Mouse (Mus musculus) midbrain, postnatal 0 days (tissue): ENCODE results near the gene Hoxa11. TPM values are rescaled to one million over a fixed set of nuclear protein-coding genes. Genes with fewer than 3 reads are reported as not detected.

Source experiments
- ATAC-seq: fragments of 200-750 bp; cut with Nextera tagmentation; 2 replicates; pipeline ENCODE4 v1.8.0; 2017; ENCODE audit warnings: moderate number of reproducible peaks, mild to moderate bottlenecking, moderate TSS enrichment, moderate library complexity; ENCODE audit not compliant: low FRiP score
- DNase-seq: peaks from one replicate; pipeline ENCODE4 v3.0.0-alpha.2; 2015; ENCODE audit warnings: low spot score
- H3K27ac ChIP-seq: fragments of 300-500 bp; sonication (generic); 2 replicates; pipeline ENCODE4 v1.5.1; 2014; ENCODE audit warnings: low read depth, mild to moderate bottlenecking, low read length, mixed read lengths
- H3K27me3 ChIP-seq: fragments of 300-500 bp; sonication (generic); 2 replicates; pipeline ENCODE4 v1.6.1; 2014; ENCODE audit warnings: low read length, control low read depth, mixed read lengths; ENCODE audit not compliant: insufficient read depth
- H3K36me3 ChIP-seq: fragments of 300-500 bp; sonication (generic); 2 replicates; pipeline ENCODE4 v1.6.1; 2014; ENCODE audit warnings: low read length, control low read depth, mixed read lengths; ENCODE audit not compliant: insufficient read depth
- H3K4me1 ChIP-seq: fragments of 300-500 bp; sonication (generic); 2 replicates; pipeline ENCODE4 v1.6.1; 2014; ENCODE audit warnings: mild to moderate bottlenecking, control low read depth, antibody characterized with exemption, low read length, mixed read lengths; ENCODE audit not compliant: insufficient read depth
- H3K4me2 ChIP-seq: fragments of 300-500 bp; sonication (generic); 2 replicates; pipeline ENCODE4 v1.6.1; 2014; ENCODE audit warnings: low read depth, mild to moderate bottlenecking, low read length, mixed read lengths; ENCODE audit not compliant: poor library complexity, severe bottlenecking
- H3K4me3 ChIP-seq: fragments of 300-500 bp; sonication (generic); 2 replicates; pipeline ENCODE4 v1.5.1; 2014; ENCODE audit warnings: low read depth, mild to moderate bottlenecking, low read length, moderate library complexity
- H3K9ac ChIP-seq: fragments of 300-500 bp; sonication (generic); replicated peaks from 2 replicates; pipeline ENCODE4 v1.6.1; 2014; ENCODE audit warnings: mild to moderate bottlenecking, low read length, moderate library complexity, mixed read lengths; ENCODE audit not compliant: poor library complexity, severe bottlenecking
- H3K9me3 ChIP-seq: fragments of 300-500 bp; sonication (generic); 2 replicates; pipeline ENCODE4 v1.6.1; 2016; ENCODE audit warnings: low read length, control low read depth
- CTCF ChIP-seq: IDR thresholded peaks from 2 replicates; pipeline ENCODE4 v1.5.1; 2016; ENCODE audit warnings: antibody characterized with exemption, mild to moderate bottlenecking
- WGBS: fragments of 180-500 bp; shearing (Covaris S2); extraction: QIAGEN DNeasy Blood & Tissue Kit; methylation state at CpG from one replicate; pipeline ENCODE4 v1.1.7; 2014; 5-methylcytosine and 5-hydroxymethylcytosine counted together
- polyA plus RNA-seq: library from polyadenylated mRNA; unstranded; fragments of >200 nt; fragmentation: Nextera tagmentation; extraction: Ambion mirVana; gene quantifications from 2 replicates; pipeline ENCODE4 v1.2.1, GENCODE M21; 2015
- total RNA-seq: library from RNA; depleted of rRNA; stranded (reverse); fragments of >200 nt; gene quantifications from 2 replicates; pipeline ENCODE4 v1.2.3, GENCODE M21; 2014

The Hoxa11 gene
- total and polyA plus RNA-seq, 2 experiments from 2014 or later = not detected

- TF ChIP-seq CTCF = no peak
- DNase-seq (no peak), ATAC-seq (no peak)
- no peaks in the 10 kb centered on the region for H3K9me3 ChIP-seq
- H3K36me3 ChIP-seq = no peaks in the 10 kb centered on the region
- H3K4me2 ChIP-seq = no peak overlapping the region
- WGBS = under 1% methylated on average over 24 of the region's 24 CpGs
- H3K27ac ChIP-seq = no peak overlapping the region
- H3K27me3 ChIP-seq = peaks cover 86% of the 10 kb centered on the region
- H3K4me3 ChIP-seq = no peak overlapping the region
- no peak overlapping the region for H3K9ac ChIP-seq
- H3K4me1 ChIP-seq = no peaks in the 10 kb centered on the region
Measured at GRCm38 (mm10) chr6:52262463-52263320, 17.1 kb upstream of the Hoxa11 start.

- WGBS = 3% methylated on average over 9 of the region's 9 CpGs
Measured at GRCm38 (mm10) chr6:52261751-52262462, 16.3 kb upstream of the Hoxa11 start.

GRCm38 (mm10) chr6:52260654-52261575, 15.3 kb upstream of the Hoxa11 start, which contains the start of gene Hoxa13:
Hoxa13 (minus strand) TSS chr6:52260880.
- ATAC-seq (no peak), DNase-seq (no peak)
- Histone ChIP-seq H3K27ac (no peak within 1 kb of the TSS), H3K4me1 (no peaks in the 10 kb centered on the region), H3K27me3 (peaks cover 80% of the 10 kb centered on the region), H3K9ac (no peak within 1 kb of the TSS), H3K36me3 (no peaks in the 10 kb centered on the region), H3K4me3 (peak within 1 kb of the TSS; percentile 15), H3K4me2 (peak within 1 kb of the TSS; percentile 35; the same call in 1 of the 2 replicates), H3K9me3 (no peaks in the 10 kb centered on the region)
- no peak for TF ChIP-seq CTCF
- under 1% methylated on average over 27 of the region's 72 CpGs for WGBS

More at GRCm38 (mm10) chr6:52261751-52262462, 16.3 kb upstream of the Hoxa11 start:
- H3K27me3 ChIP-seq = peaks cover 82% of the 10 kb centered on the region
- H3K27ac ChIP-seq = no peak overlapping the region
- no peak overlapping the region for H3K4me2 ChIP-seq
- H3K9ac ChIP-seq = no peak overlapping the region
- no peak for ATAC-seq
- DNase-seq = no peak
- no peak for TF ChIP-seq CTCF
- H3K4me1 ChIP-seq = no peaks in the 10 kb centered on the region
- H3K9me3 ChIP-seq = no peaks in the 10 kb centered on the region
- no peak overlapping the region for H3K4me3 ChIP-seq
- H3K36me3 ChIP-seq = no peaks in the 10 kb centered on the region

DNA sequence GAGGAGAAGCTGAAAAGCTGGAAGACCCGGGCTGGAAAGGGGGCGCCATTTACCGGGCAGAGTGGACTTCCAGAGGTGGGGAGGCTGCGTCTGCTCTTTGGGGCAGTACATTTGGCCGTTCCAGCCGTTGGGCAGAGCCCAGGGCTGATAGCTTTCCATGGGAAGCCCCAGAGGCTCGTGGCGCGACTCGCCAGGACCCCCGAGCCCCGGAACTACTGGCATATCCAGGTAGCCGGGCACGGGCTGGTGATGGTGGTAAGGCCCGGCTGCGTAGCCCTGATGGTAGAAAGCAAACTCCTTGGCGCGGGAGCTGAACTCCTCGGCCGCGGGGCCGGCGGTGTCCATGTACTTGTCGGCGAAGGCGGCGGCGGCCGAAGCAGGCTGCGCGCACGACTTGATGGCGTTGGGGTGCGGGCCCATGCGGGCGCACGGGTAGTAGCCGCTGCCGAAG, 14.2 kb upstream of the Hoxa11 start:
- 0% methylated on average over 17 of the region's 39 CpGs for WGBS
- H3K36me3 ChIP-seq = no peaks in the 10 kb centered on the region

DNA sequence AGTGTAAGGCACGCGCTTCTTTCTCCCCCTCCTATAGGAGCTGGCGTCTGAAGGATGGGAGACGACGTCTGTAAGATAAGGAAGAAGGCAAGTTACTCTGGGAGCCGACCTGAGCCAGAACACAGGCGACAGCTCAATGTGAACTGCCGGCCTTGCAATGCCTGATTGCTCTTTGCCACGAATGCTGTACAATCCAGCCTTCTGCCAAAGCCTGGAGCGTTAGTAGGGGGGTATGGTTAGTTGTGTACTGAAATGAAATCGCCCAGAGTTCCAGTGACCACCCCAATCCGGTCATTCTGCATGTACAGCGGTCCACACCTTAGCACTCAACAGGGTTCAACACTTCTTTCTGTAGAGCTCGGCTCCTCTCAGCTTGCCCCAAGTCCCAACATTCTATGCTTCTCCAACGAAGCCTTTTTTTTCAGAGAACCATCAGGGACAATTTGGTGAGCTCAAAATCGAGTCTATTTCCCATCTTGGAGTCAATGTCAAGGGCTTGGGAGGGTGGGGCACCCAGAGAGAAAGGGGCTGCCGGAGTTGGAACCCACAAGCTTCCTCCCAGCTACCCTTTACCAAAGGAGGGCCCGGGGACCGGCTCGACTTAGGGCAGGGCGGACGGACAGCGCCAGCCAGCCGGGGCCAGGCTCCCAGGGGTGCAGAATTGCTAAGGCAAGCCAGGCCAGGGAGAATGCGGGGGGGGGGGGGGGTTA, 13.6 kb upstream of the Hoxa11 start:
- Histone ChIP-seq H3K36me3 (no peaks in the 10 kb centered on the region), H3K9ac (no peak overlapping the region), H3K27ac (no peak overlapping the region), H3K4me3 (no peak overlapping the region), H3K4me2 (no peak overlapping the region), H3K27me3 (peaks cover 72% of the 10 kb centered on the region), H3K4me1 (no peaks in the 10 kb centered on the region), H3K9me3 (no peaks in the 10 kb centered on the region)
- TF ChIP-seq CTCF = no peak
- ATAC-seq (no peak), DNase-seq (no peak)
- 1% methylated on average over 24 of the region's 25 CpGs for WGBS

More for the DNA sequence above, 14.2 kb upstream of the Hoxa11 start:
- Histone ChIP-seq H3K27me3 (peaks cover 77% of the 10 kb centered on the region), H3K27ac (no peak overlapping the region), H3K4me2 (peak overlapping the region; percentile 35; the same call in 1 of the 2 replicates), H3K9ac (no peak overlapping the region), H3K9me3 (no peaks in the 10 kb centered on the region), H3K4me1 (no peaks in the 10 kb centered on the region), H3K4me3 (peak overlapping the region; percentile 15; the same call in 1 of the 2 replicates)
- no peak for DNase-seq
- ATAC-seq = no peak; the same call in 1 of the 2 replicates
- TF ChIP-seq CTCF = no peak
